Mouse (Mus musculus): Measurements from ENCODE around the gene Gpr157. TPM values are rescaled to one million over a fixed set of nuclear protein-coding genes. Genes with fewer than 3 reads are reported as not detected.

Gene Gpr157
- polyA plus RNA-seq, 1 experiment from 2014 or later: 0.29 TPM

GRCm38 (mm10) chr4:150138084-150138543 is 50.9 kb downstream of the Gpr157 start:
- Histone ChIP-seq H3K36me3 (no peaks in the 10 kb centered on the region), H3K4me3 (peak overlapping the region; percentile 26), H3K9me3 (no peaks in the 10 kb centered on the region), H3K27me3 (0 out of 2 replicates have a peak, but pooled peaks cover 6% of the 10 kb centered on the region), H3K9ac (peak overlapping the region; percentile 65), H3K27ac (peak overlapping the region; percentile 69), H3K4me2 (peak overlapping the region; percentile 46), H3K4me1 (replicated peaks) (peaks cover 22% of the 10 kb centered on the region)
- peak; percentile 84 for ATAC-seq (ENCODE audit: low FRiP score)
- 30% methylated on average over 9 of the region's 9 CpGs for WGBS

- peaks cover 21% of the 10 kb centered on the region for H3K4me1 ChIP-seq (replicated peaks)
- H3K4me3 ChIP-seq: no peak overlapping the region
- no peaks in the 10 kb centered on the region for H3K9me3 ChIP-seq
- H3K27ac ChIP-seq: no peak overlapping the region
- no peaks in the 10 kb centered on the region for H3K36me3 ChIP-seq
- WGBS: 71% methylated on average over 13 of the region's 13 CpGs
- ATAC-seq (ENCODE audit: low FRiP score): no peak
- H3K27me3 ChIP-seq: no peaks in the 10 kb centered on the region
- H3K4me2 ChIP-seq: no peak overlapping the region
- H3K9ac ChIP-seq: no peak overlapping the region
Measured at GRCm38 (mm10) chr4:150139090-150139489, 51.9 kb downstream of the Gpr157 start.

GRCm38 (mm10) chr4:150140346-150140745 is 53.2 kb downstream of the Gpr157 start:
- Histone ChIP-seq H3K4me2 (no peak overlapping the region), H3K4me3 (no peak overlapping the region), H3K9ac (no peak overlapping the region), H3K4me1 (replicated peaks) (peaks cover 21% of the 10 kb centered on the region), H3K27ac (no peak overlapping the region), H3K36me3 (no peaks in the 10 kb centered on the region), H3K9me3 (no peaks in the 10 kb centered on the region), H3K27me3 (no peaks in the 10 kb centered on the region)
- 73% methylated on average over 7 of the region's 7 CpGs for WGBS
- ATAC-seq (ENCODE audit: low FRiP score): no peak

GRCm38 (mm10) chr4:150144242-150144641 is 57.1 kb downstream of the Gpr157 start:
- Histone ChIP-seq H3K36me3 (no peaks in the 10 kb centered on the region), H3K4me1 (replicated peaks) (peaks cover 6% of the 10 kb centered on the region; the same call in 1 of the 2 replicates), H3K4me2 (no peak overlapping the region), H3K4me3 (no peak overlapping the region), H3K9me3 (peaks cover 7% of the 10 kb centered on the region), H3K27me3 (no peaks in the 10 kb centered on the region), H3K9ac (no peak overlapping the region), H3K27ac (no peak overlapping the region)
- 18% methylated on average over 12 of the region's 12 CpGs for WGBS
- no peak for ATAC-seq (ENCODE audit: low FRiP score)

GRCm38 (mm10) chr4:150146286-150146685 is 59.1 kb downstream of the Gpr157 start:
- no peak overlapping the region for H3K9ac ChIP-seq
- H3K9me3 ChIP-seq: peaks cover 7% of the 10 kb centered on the region
- no peaks in the 10 kb centered on the region for H3K36me3 ChIP-seq
- H3K27me3 ChIP-seq: no peaks in the 10 kb centered on the region
- 90% methylated on average over 4 of the region's 4 CpGs for WGBS
- H3K27ac ChIP-seq: no peak overlapping the region
- H3K4me1 ChIP-seq (replicated peaks): no peaks in the 10 kb centered on the region
- no peak overlapping the region for H3K4me3 ChIP-seq
- H3K4me2 ChIP-seq: no peak overlapping the region
- no peak for ATAC-seq (ENCODE audit: low FRiP score)

GRCm38 (mm10) chr4:150151045-150151444 is 63.9 kb downstream of the Gpr157 start:
- no peak for ATAC-seq (ENCODE audit: low FRiP score)
- Histone ChIP-seq H3K27me3 (no peaks in the 10 kb centered on the region), H3K4me3 (no peak overlapping the region), H3K4me2 (no peak overlapping the region), H3K36me3 (no peaks in the 10 kb centered on the region), H3K4me1 (replicated peaks) (no peaks in the 10 kb centered on the region), H3K9ac (no peak overlapping the region), H3K27ac (no peak overlapping the region), H3K9me3 (peaks cover 7% of the 10 kb centered on the region)
- WGBS: 81% methylated on average over 7 of the region's 7 CpGs

GRCm38 (mm10) chr4:150152483-150152882 is 65.3 kb downstream of the Gpr157 start:
- Histone ChIP-seq H3K9ac (no peak overlapping the region), H3K9me3 (peaks cover 7% of the 10 kb centered on the region), H3K4me1 (replicated peaks) (no peaks in the 10 kb centered on the region), H3K27me3 (no peaks in the 10 kb centered on the region), H3K4me2 (no peak overlapping the region), H3K4me3 (no peak overlapping the region), H3K27ac (no peak overlapping the region), H3K36me3 (no peaks in the 10 kb centered on the region)
- 88% methylated on average over 8 of the region's 8 CpGs for WGBS
- no peak for ATAC-seq (ENCODE audit: low FRiP score)

GRCm38 (mm10) chr4:150155301-150155700 is 68.1 kb downstream of the Gpr157 start:
- WGBS: 89% methylated on average over 4 of the region's 4 CpGs
- no peak overlapping the region for H3K4me2 ChIP-seq
- H3K4me1 ChIP-seq (replicated peaks): no peaks in the 10 kb centered on the region

More at GRCm38 (mm10) chr4:150155301-150155700, 68.1 kb downstream of the Gpr157 start:
- no peak overlapping the region for H3K27ac ChIP-seq
- ATAC-seq (ENCODE audit: low FRiP score): no peak
- H3K9me3 ChIP-seq: no peaks in the 10 kb centered on the region
- no peak overlapping the region for H3K4me3 ChIP-seq
- H3K9ac ChIP-seq: no peak overlapping the region
- H3K27me3 ChIP-seq: no peaks in the 10 kb centered on the region
- H3K36me3 ChIP-seq: no peaks in the 10 kb centered on the region

MicroRNAs encoded within 50 kb of the gene (microRNA counts, 519-probe panel; counts per million panel counts)
- microRNA mmu-miR-34a: 51.3 counts per million

Small RNAs within 50 kb of the gene (microRNA-seq; reads per million reads assigned to microRNA genes)
- gene Mir34a: 68.4 reads per million, percentile 46 among the genes with 10 or more reads in this experiment

Other genes starting within 250 kb of the Gpr157 start
- 7.2 and 7.8 TPM in 2 replicates for gene Spsb1, start 132.3 kb upstream of the Gpr157 start, polyA plus RNA-seq (2015; fragmentation: Nextera tagmentation; extraction: Ambion mirVana)
- gene H6pd, start 78.3 kb upstream of the Gpr157 start, polyA plus RNA-seq (2015; fragmentation: Nextera tagmentation; extraction: Ambion mirVana): 2.4 and 2.7 TPM in 2 replicates
- 1.8 and 2.7 TPM in 2 replicates for gene Slc2a5, start 31.9 kb downstream of the Gpr157 start, polyA plus RNA-seq (2015; fragmentation: Nextera tagmentation; extraction: Ambion mirVana)
- gene Slc2a7, start 61.6 kb downstream of the Gpr157 start, polyA plus RNA-seq (2015; fragmentation: Nextera tagmentation; extraction: Ambion mirVana): not detected in 2 replicates
- not detected in 2 replicates for gene Car6, start 114.0 kb downstream of the Gpr157 start, polyA plus RNA-seq (2015; fragmentation: Nextera tagmentation; extraction: Ambion mirVana)
- gene Eno1, start 149.4 kb downstream of the Gpr157 start, polyA plus RNA-seq (2015; fragmentation: Nextera tagmentation; extraction: Ambion mirVana): 1,025 and 1,119 TPM in 2 replicates
- 36.2 and 39.0 TPM in 2 replicates for gene Rere, start 194.3 kb downstream of the Gpr157 start, polyA plus RNA-seq (2015; fragmentation: Nextera tagmentation; extraction: Ambion mirVana)